Mouse (Mus musculus) liver, adult 2 months (tissue): Measurements from ENCODE around the gene Cbarp. TPM values are rescaled to one million over a fixed set of nuclear protein-coding genes. Genes with fewer than 3 reads are reported as not detected.

Experiments used
- DNase-seq: peaks from one replicate; pipeline ENCODE4 v3.0.0-alpha.2; 2011; ENCODE audit warnings: low read depth, low spot score; ENCODE audit errors: extremely low read depth
- H3K27ac ChIP-seq: fragments of 200-500 bp; replicated peaks from 2 replicates; pipeline ENCODE4 v1.5.1; 2012; ENCODE audit warnings: low read depth, mild to moderate bottlenecking, control low read depth, inconsistent platforms, low read length; ENCODE audit not compliant: insufficient read depth
- H3K27me3 ChIP-seq: fragments of 200-500 bp; 2 replicates; pipeline ENCODE4 v1.6.1; 2012; ENCODE audit warnings: mild to moderate bottlenecking, moderate library complexity, low read length, inconsistent platforms; ENCODE audit not compliant: control insufficient read depth, insufficient read depth
- H3K36me3 ChIP-seq: fragments of 200-500 bp; 2 replicates; pipeline ENCODE4 v1.6.1; 2012; ENCODE audit warnings: low read length, inconsistent platforms; ENCODE audit not compliant: control insufficient read depth, insufficient read depth
- H3K4me1 ChIP-seq: fragments of 200-500 bp; 2 replicates; pipeline ENCODE4 v1.6.1; 2011; ENCODE audit warnings: low read length; ENCODE audit not compliant: control insufficient read depth, insufficient read depth
- H3K4me3 ChIP-seq: fragments of 200-500 bp; 2 replicates; pipeline ENCODE4 v1.5.1; 2011; ENCODE audit warnings: low read depth, mild to moderate bottlenecking, control low read depth, low read length, moderate library complexity; ENCODE audit not compliant: insufficient read depth
- H3K79me2 ChIP-seq: fragments of 200-500 bp; 2 replicates; pipeline ENCODE4 v1.6.1; 2012; ENCODE audit warnings: inconsistent platforms, mild to moderate bottlenecking, low read length, moderate library complexity; ENCODE audit not compliant: control insufficient read depth, insufficient read depth
- H3K9ac ChIP-seq: fragments of 200-500 bp; 2 replicates; pipeline ENCODE4 v1.6.1; 2012; ENCODE audit warnings: low read depth, mild to moderate bottlenecking, control low read depth, inconsistent platforms, low read length
- CTCF ChIP-seq: fragments of 200-500 bp; IDR thresholded peaks from 2 replicates; pipeline ENCODE4 v1.5.1; 2011; ENCODE audit warnings: low read depth, low read length, control low read depth
- POLR2A ChIP-seq: fragments of 200-500 bp; IDR thresholded peaks from 2 replicates; pipeline ENCODE4 v1.6.1; 2011; ENCODE audit warnings: low read length, control low read depth; ENCODE audit not compliant: insufficient read depth; ENCODE audit errors: extremely low read depth
- WGBS: fragments of 180-500 bp; shearing (Covaris S2); methylation state at CpG from one replicate; pipeline ENCODE4 v1.1.7; 2018; 5-methylcytosine and 5-hydroxymethylcytosine counted together
- polyA plus RNA-seq: library from polyadenylated mRNA; depleted of rRNA; stranded (reverse); fragments of >200 nt; gene quantifications from 2 replicates; pipeline ENCODE4 v1.2.3, GENCODE M21; 2012
- total RNA-seq: library from RNA; depleted of rRNA; stranded (reverse); fragments of >200 nt; gene quantifications from 2 replicates; pipeline ENCODE4 v1.2.3, GENCODE M21; 2014

Gene Cbarp
- total and polyA plus RNA-seq, 2 experiments, result 0.55 to 1.2 TPM

DNA sequence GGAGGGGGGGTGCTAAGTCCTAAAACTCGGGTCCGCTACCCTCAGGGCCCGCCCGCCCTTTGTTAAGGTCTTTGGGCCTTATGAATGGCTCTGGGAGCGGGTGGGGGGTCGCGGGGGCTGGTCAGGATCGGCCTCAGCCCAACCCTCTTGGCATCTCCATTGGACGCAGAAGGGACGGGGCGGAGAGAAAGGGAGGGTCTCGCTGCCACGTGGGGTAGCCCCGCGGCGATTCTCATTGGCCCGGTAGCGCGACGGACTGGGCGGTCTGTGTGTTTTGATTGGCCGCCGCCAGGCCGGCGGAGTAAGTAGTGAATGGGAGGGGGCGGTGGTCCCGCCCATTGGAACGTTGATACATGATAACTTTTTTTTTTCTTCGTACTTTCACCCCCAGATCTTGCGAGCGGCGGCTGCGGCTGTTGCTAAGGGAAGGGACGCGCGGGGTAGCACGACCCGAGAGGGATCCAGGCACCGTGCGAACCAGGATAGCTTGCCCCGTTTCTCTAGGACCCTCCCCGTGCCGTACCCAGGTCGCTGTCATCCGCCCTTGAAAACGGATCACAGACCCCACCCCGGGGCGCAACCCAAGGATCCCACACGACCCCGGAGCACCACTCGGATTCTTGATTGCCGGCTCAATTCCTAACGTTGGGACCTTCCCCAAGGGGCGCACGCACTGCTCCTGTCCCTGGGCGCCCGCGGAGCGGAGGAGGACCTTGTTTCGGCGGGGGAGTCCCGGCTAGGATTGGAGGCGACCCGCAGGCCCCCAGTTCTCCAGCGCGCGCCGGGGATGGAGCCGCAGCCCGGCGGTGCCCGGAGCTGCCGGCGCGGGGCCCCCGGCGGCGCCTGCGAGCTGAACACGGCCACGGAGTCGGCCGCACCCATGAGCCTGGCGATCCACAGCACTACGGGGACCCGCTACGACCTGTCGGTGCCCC is 8.9 kb upstream of the Cbarp start:
- peak overlapping the region; percentile 94 for H3K27ac ChIP-seq
- peaks cover 40% of the 10 kb centered on the region for H3K4me1 ChIP-seq
- H3K9ac ChIP-seq, result peak overlapping the region; percentile 90
- no peaks in the 10 kb centered on the region for H3K27me3 ChIP-seq
- under 1% methylated on average over 88 of the region's 88 CpGs for WGBS
- peaks cover 34% of the 10 kb centered on the region for H3K79me2 ChIP-seq
- peaks cover 7% of the 10 kb centered on the region for H3K36me3 ChIP-seq
- peak; percentile 91 for TF ChIP-seq POLR2A
- no peak for TF ChIP-seq CTCF
- DNase-seq, result peak; percentile 89
- H3K4me3 ChIP-seq, result peak overlapping the region; percentile 86

DNA sequence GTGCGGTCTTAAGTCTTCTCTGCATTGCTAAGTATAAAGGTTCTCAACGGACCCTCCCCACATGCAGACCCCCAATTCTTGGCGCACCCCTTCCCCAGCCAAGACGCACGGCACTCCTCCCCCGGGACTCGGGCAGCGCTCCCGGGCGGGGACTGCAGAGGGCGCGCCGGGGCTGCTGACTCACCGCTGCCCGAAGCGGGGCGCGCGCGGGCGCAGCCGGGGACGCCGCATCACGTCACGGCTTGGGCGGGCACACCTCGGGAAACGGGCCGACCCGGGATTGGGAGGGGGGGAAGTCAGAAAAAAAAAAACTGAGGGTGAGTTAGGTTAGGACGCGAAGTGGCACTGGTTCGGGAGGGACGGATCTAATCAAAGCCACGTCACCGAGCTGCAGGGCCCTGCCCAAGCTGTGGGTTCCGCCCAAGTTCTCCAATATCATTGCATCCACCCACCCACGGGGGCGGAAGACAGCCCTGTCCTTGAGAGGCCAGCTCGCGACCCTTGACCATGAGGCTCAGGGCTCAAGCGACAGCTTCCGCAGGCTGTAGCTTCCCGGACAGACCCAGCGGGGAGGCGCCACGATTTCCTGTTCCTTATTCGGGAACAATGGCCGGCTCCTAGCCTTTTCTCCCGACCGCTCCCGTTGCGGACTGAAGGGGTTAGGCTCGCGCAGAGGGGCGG is 8.1 kb upstream of the Cbarp start:
- Histone ChIP-seq H3K9ac (peak overlapping the region; percentile 90), H3K79me2 (peaks cover 34% of the 10 kb centered on the region), H3K4me3 (peak overlapping the region; percentile 86), H3K36me3 (peaks cover 1% of the 10 kb centered on the region; the same call in 1 of the 2 replicates), H3K27ac (peak overlapping the region; percentile 94), H3K4me1 (peaks cover 34% of the 10 kb centered on the region), H3K27me3 (no peaks in the 10 kb centered on the region)
- WGBS, result under 1% methylated on average over 57 of the region's 57 CpGs
- DNase-seq, result peak; percentile 96
- TF ChIP-seq POLR2A (0 out of 2 replicates have a peak, but pooled peaks have one; percentile 41), CTCF (peak; percentile 69)

DNA sequence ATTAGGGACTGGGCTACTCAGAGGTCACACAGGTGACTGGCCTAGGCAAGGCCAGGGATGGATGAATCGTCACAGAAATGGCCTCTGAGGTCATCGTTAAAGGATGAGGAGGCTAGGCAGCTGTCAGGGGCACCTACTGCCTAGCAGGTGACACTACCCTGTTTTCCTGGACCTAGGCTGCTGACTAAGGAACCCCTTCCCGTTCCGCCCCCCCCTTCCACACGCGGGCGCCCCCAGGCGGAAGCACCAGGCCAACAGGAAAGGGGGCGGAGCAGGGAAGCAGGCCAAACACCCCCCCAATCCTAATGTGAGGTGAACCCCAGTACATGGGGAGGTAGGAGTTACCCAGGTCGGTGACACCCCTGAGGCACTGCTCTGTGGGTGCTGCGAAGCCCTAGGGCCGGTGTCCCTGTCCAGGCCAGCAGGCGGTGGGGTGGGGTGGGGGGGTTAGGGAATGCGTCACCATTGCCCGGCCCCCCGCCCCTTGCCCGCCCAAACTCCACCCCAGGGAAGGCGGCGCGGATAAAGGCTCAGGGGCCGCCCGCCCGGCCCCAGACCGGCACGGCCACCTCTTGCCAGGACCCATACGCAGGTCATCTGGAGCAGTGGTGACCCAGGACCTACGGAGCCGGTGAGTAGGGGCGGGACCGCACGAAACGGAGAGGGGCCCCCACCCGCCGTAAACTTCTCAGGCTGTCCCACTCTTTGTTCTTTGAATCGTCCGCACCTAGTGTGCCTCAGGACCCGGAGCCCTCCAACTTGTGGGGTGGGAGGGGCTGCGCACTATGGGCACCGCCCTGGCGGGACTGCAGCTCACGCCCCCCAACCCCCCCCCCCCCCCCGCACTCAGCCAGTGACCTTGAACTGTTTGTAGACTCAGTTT is 7.3 kb upstream of the Cbarp start, which contains the start of gene Midn:
Gene Midn, plus strand, starts transcription at position 554 of the 883 bp plus-strand sequence.
- peak; percentile 77 for DNase-seq
- Histone ChIP-seq H3K27me3 (no peaks in the 10 kb centered on the region), H3K4me3 (peak within 1 kb of the TSS; percentile 86), H3K9ac (peak within 1 kb of the TSS; percentile 90), H3K27ac (peak within 1 kb of the TSS; percentile 94), H3K36me3 (peaks cover 3% of the 10 kb centered on the region; the same call in 1 of the 2 replicates), H3K79me2 (peaks cover 38% of the 10 kb centered on the region), H3K4me1 (peaks cover 33% of the 10 kb centered on the region)
- TF ChIP-seq POLR2A (peak; percentile 98), CTCF (peak; percentile 55)
- 1% methylated on average over 42 of the region's 42 CpGs for WGBS

DNA sequence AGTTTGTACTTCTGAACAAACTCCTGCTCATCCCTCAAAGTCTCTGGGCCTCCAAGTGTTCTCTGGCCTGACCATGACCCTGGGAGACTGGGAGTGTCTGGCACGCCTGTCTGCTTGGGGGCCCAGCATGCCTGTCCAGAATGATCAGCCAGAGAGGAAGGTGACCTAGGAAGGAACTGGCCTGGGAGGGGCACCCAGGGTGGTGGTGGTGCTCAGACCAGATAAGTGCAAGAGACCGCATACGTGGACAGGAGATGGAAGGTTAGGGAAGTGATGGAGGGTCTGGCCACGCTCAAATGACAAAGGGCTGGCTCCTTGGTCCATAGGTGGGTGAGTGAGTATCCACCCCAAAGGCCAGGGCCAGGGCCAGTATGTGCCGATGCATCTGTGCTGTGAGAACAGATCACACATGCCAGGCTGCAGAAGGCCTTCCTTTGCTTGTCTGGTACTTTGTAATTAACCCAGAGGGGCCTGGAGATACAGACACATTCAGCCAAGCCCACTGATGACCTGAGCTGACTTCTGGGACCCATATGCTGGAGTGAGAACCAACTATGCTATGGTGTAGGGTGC is 6.6 kb upstream of the Cbarp start:
- Histone ChIP-seq H3K27ac (peak overlapping the region; percentile 94), H3K79me2 (peaks cover 43% of the 10 kb centered on the region), H3K4me1 (peaks cover 27% of the 10 kb centered on the region), H3K9ac (peak overlapping the region; percentile 90), H3K27me3 (no peaks in the 10 kb centered on the region), H3K4me3 (peak overlapping the region; percentile 86; the same call in 1 of the 2 replicates), H3K36me3 (peaks cover 3% of the 10 kb centered on the region; the same call in 1 of the 2 replicates)
- 48% methylated on average over 5 of the region's 5 CpGs for WGBS
- TF ChIP-seq POLR2A (no peak), CTCF (no peak)
- no peak for DNase-seq

DNA sequence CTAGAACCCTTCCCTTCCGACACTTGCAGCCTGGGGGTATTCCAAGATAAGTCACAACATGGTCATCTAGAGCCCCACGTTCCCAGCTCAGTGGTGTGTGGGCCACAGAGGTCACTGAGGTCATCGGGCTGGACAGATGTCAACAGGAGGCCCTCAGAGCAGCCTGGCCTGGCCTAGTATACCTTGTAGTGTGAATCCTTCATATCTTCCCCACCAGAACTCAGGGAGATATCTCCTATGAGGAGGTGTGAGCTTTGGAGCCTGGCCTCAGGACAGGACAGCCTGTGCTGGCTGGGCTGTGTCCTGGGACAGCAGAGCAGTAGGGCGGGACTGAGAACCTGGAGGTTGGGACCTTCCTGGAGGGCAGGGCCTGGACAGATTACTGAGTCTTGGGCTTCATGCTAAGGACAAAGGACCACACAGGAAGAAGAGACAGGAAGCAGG is 6.0 kb upstream of the Cbarp start:
- Histone ChIP-seq H3K4me1 (peaks cover 26% of the 10 kb centered on the region), H3K4me3 (no peak overlapping the region), H3K36me3 (peaks cover 3% of the 10 kb centered on the region; the same call in 1 of the 2 replicates), H3K27ac (peak overlapping the region; percentile 94), H3K27me3 (no peaks in the 10 kb centered on the region), H3K79me2 (peaks cover 40% of the 10 kb centered on the region), H3K9ac (peak overlapping the region; percentile 36)
- WGBS, result 21% methylated on average over 4 of the region's 4 CpGs
- DNase-seq, result peak; percentile 76
- TF ChIP-seq CTCF, result no peak
- TF ChIP-seq POLR2A, result no peak
